Mouse (Mus musculus): Measurements from ENCODE around the gene Efr3b. TPM values are rescaled to one million over a fixed set of nuclear protein-coding genes. Genes with fewer than 3 reads are reported as not detected.
A peak's percentile ranks its signal among the peaks of the same experiment; 100 is the strongest.

Efr3b gene
- polyA plus RNA-seq, 1 experiment = 0.83 TPM

DNA sequence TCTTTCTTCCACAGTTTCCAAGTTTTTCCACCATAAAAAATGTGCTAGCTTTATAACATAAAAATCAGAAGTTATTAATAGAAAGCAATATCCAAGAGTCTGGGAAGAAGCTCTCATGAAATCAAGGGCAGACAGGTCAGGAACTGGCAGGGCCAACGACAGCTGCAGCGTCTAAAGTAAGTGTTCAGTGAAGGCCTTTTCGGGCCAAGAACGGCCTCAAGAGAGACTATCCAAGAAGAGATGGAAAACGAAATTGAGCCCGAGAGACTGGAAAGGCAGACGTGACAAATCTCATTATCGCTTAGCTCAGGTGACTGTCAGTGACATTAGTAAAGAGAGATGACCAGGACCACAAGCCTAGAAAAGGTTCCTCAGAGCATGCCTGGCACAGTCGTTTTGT lies 19.6 kb upstream of the Efr3b start:
- no peaks in the 10 kb centered on the region for H3K27me3 ChIP-seq (ENCODE audit: control insufficient read depth, insufficient read depth, low read length)
- H3K4me3 ChIP-seq (ENCODE audit: control insufficient read depth, low read depth, low read length) = no peak overlapping the region
- H3K27ac ChIP-seq (ENCODE audit: control insufficient read depth, insufficient read depth, low read depth, low read length) = no peak overlapping the region
- no peaks in the 10 kb centered on the region for H3K4me1 ChIP-seq (ENCODE audit: control insufficient read depth, insufficient read depth, low read length)
- no peaks in the 10 kb centered on the region for H3K36me3 ChIP-seq (ENCODE audit: control insufficient read depth, insufficient read depth, low read length)
- TF ChIP-seq CTCF (IDR thresholded peaks at IDR 0.05; ENCODE audit: control insufficient read depth, insufficient read depth, insufficient replicate concordance, low read depth, low read length) = no peak
- no peak for TF ChIP-seq POLR2A (IDR thresholded peaks at IDR 0.05; ENCODE audit: control insufficient read depth, low read depth, low read length)

DNA sequence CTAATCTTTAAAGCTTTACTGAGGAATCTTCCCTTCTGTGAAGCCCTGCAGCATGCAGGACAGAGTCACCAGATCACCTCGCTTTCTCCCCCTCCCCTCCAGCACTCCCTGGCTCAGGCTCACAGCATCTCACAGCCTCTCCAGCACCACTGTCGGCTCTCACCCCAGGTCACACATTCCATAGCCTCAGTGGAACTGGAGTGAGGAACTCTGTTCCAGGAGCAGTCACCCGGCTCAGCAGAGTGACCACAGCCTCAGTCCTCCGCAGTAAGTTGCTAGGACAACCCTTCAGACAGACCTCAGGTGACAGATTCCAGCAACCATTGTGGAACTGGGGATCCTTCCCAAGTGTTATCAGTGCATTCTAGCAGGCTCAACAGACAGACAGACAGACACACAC lies 16.1 kb upstream of the Efr3b start:
- H3K36me3 ChIP-seq (ENCODE audit: control insufficient read depth, insufficient read depth, low read length) = no peaks in the 10 kb centered on the region
- no peaks in the 10 kb centered on the region for H3K27me3 ChIP-seq (ENCODE audit: control insufficient read depth, insufficient read depth, low read length)
- H3K4me1 ChIP-seq (ENCODE audit: control insufficient read depth, insufficient read depth, low read length) = no peaks in the 10 kb centered on the region
- no peak overlapping the region for H3K4me3 ChIP-seq (ENCODE audit: control insufficient read depth, low read depth, low read length)
- TF ChIP-seq POLR2A (IDR thresholded peaks at IDR 0.05; ENCODE audit: control insufficient read depth, low read depth, low read length) (no peak), CTCF (IDR thresholded peaks at IDR 0.05; ENCODE audit: control insufficient read depth, insufficient read depth, insufficient replicate concordance, low read depth, low read length) (no peak)
- no peak overlapping the region for H3K27ac ChIP-seq (ENCODE audit: control insufficient read depth, insufficient read depth, low read depth, low read length)

DNA sequence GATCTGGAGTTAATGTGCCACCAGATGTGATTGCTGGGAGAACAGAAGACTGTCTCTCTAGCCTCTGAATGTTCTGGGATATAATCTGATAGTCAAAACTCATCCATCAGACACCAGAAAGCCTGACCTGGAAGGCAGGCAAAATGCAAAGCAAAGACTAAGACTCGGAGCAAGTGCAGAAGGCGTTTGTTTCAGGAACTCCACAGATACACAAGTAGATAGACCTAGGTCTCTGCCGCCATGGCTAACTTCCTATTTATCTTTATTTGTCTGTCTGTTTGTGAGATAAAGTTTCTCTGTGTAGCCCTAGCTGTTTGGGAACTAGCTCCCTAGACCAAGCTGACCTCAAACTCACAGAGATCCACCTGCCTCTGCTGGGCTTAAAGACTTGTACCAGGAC lies 14.9 kb upstream of the Efr3b start:
- H3K4me3 ChIP-seq (ENCODE audit: control insufficient read depth, low read depth, low read length) = no peak overlapping the region
- TF ChIP-seq POLR2A (IDR thresholded peaks at IDR 0.05; ENCODE audit: control insufficient read depth, low read depth, low read length) (no peak), CTCF (IDR thresholded peaks at IDR 0.05; ENCODE audit: control insufficient read depth, insufficient read depth, insufficient replicate concordance, low read depth, low read length) (no peak)
- no peaks in the 10 kb centered on the region for H3K36me3 ChIP-seq (ENCODE audit: control insufficient read depth, insufficient read depth, low read length)
- H3K27me3 ChIP-seq (ENCODE audit: control insufficient read depth, insufficient read depth, low read length) = no peaks in the 10 kb centered on the region
- no peaks in the 10 kb centered on the region for H3K4me1 ChIP-seq (ENCODE audit: control insufficient read depth, insufficient read depth, low read length)
- no peak overlapping the region for H3K27ac ChIP-seq (ENCODE audit: control insufficient read depth, insufficient read depth, low read depth, low read length)

DNA sequence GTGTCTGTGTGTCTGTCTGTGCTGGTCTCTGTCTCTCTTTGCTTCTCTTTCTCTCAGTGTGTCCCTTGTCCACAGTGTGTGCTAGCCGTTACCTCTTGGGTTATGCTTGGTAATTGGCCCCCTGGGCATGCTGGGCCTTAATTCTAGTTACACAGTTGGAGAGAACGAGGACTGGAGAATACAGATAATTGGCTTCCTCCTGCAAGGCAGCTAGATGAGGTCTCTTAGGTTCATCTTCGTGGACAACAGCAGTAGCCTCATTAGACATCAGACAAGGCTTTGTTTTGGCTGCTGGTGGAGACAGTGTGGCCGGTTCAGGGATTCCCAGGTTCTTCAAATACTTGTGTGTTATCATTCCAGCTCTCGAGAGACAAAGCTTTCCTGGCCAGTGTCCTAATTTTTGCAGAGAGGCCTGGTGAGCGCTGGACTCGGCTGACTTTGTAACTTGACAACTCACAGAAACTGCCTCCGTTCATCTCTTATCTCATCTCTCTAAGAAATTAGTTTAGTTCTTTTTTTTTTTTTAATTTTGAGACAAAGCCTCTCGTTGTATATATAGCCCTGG lies 12.2 kb upstream of the Efr3b start:
- H3K27me3 ChIP-seq (ENCODE audit: control insufficient read depth, insufficient read depth, low read length) = no peaks in the 10 kb centered on the region
- no peak overlapping the region for H3K27ac ChIP-seq (ENCODE audit: control insufficient read depth, insufficient read depth, low read depth, low read length)
- H3K4me3 ChIP-seq (ENCODE audit: control insufficient read depth, low read depth, low read length) = no peak overlapping the region
- no peaks in the 10 kb centered on the region for H3K36me3 ChIP-seq (ENCODE audit: control insufficient read depth, insufficient read depth, low read length)
- no peaks in the 10 kb centered on the region for H3K4me1 ChIP-seq (ENCODE audit: control insufficient read depth, insufficient read depth, low read length)
- no peak for TF ChIP-seq POLR2A (IDR thresholded peaks at IDR 0.05; ENCODE audit: control insufficient read depth, low read depth, low read length)

DNA sequence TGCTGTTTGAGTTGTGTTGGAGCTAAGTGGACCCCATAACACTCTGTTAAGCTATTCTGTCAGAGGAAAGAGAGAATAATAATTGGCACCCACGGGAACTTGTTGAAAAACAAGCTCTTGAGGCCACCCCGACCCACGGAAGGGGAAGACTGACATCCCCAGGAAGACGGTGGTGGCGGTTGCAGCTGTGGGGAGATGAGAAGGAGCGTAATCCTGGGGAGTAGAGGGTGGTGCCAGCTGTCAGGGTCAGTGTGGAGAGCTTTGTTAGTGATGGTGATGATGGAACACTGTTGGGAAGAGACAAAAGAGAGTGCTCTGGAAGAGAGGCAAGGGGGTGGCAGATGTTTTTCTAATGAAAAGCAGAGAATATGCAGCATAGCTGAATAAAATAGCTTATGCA lies 9.3 kb upstream of the Efr3b start:
- no peaks in the 10 kb centered on the region for H3K27me3 ChIP-seq (ENCODE audit: control insufficient read depth, insufficient read depth, low read length)
- no peaks in the 10 kb centered on the region for H3K4me1 ChIP-seq (ENCODE audit: control insufficient read depth, insufficient read depth, low read length)
- no peaks in the 10 kb centered on the region for H3K36me3 ChIP-seq (ENCODE audit: control insufficient read depth, insufficient read depth, low read length)
- H3K27ac ChIP-seq (ENCODE audit: control insufficient read depth, insufficient read depth, low read depth, low read length) = no peak overlapping the region
- TF ChIP-seq CTCF (IDR thresholded peaks at IDR 0.05; ENCODE audit: control insufficient read depth, insufficient read depth, insufficient replicate concordance, low read depth, low read length) = no peak
- TF ChIP-seq POLR2A (IDR thresholded peaks at IDR 0.05; ENCODE audit: control insufficient read depth, low read depth, low read length) = no peak
- H3K4me3 ChIP-seq (ENCODE audit: control insufficient read depth, low read depth, low read length) = no peak overlapping the region

DNA sequence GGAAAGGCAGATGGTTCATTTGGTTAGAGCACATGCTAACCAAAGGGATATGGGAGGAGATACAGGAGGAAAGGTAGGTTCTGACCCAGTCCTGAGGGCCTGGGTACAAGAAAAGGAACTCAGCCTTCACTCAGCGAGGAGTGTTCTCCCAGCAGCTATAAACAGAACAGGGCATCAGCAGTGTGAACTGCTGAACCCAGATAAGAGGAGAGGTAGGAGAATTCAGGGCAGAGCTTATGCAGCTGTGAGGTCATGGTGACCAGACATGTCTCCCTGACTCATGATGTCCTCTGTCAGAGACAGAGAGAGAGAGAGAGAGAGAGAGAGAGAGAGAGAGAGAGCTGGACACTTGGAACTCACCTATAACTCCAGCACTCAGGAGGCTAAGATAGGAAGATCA lies 7.3 kb upstream of the Efr3b start:
- no peaks in the 10 kb centered on the region for H3K36me3 ChIP-seq (ENCODE audit: control insufficient read depth, insufficient read depth, low read length)
- no peaks in the 10 kb centered on the region for H3K4me1 ChIP-seq (ENCODE audit: control insufficient read depth, insufficient read depth, low read length)
- no peaks in the 10 kb centered on the region for H3K27me3 ChIP-seq (ENCODE audit: control insufficient read depth, insufficient read depth, low read length)
- no peak overlapping the region for H3K4me3 ChIP-seq (ENCODE audit: control insufficient read depth, low read depth, low read length)
- H3K27ac ChIP-seq (ENCODE audit: control insufficient read depth, insufficient read depth, low read depth, low read length) = no peak overlapping the region
- TF ChIP-seq CTCF (IDR thresholded peaks at IDR 0.05; ENCODE audit: control insufficient read depth, insufficient read depth, insufficient replicate concordance, low read depth, low read length) = no peak
- no peak for TF ChIP-seq POLR2A (IDR thresholded peaks at IDR 0.05; ENCODE audit: control insufficient read depth, low read depth, low read length)

DNA sequence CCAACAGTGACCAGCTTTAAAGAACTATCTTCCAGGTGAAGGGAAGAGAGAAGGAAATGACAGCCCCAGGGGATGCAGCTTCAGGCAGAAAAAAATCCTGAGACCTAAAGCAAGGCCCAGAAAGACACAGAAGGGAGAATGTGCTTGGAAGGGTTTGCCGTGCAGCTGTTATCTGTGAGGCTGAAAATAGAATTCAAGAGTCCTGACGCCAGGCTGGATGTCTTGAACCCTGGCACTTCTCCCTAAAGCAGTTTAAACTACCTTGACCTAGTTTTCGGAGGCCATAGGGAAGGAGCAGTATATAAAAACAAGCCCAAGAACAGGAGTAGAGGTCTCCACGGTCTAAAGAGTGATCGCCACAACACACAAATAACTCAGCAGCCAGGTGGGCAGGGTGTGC lies 3.7 kb upstream of the Efr3b start:
- H3K4me1 ChIP-seq (ENCODE audit: control insufficient read depth, insufficient read depth, low read length) = peaks cover 6% of the 10 kb centered on the region
- H3K27ac ChIP-seq (ENCODE audit: control insufficient read depth, insufficient read depth, low read depth, low read length) = no peak overlapping the region
- H3K4me3 ChIP-seq (ENCODE audit: control insufficient read depth, low read depth, low read length) = no peak overlapping the region
- no peaks in the 10 kb centered on the region for H3K27me3 ChIP-seq (ENCODE audit: control insufficient read depth, insufficient read depth, low read length)
- TF ChIP-seq POLR2A (IDR thresholded peaks at IDR 0.05; ENCODE audit: control insufficient read depth, low read depth, low read length) = no peak
- TF ChIP-seq CTCF (IDR thresholded peaks at IDR 0.05; ENCODE audit: control insufficient read depth, insufficient read depth, insufficient replicate concordance, low read depth, low read length) = no peak
- H3K36me3 ChIP-seq (ENCODE audit: control insufficient read depth, insufficient read depth, low read length) = no peaks in the 10 kb centered on the region

DNA sequence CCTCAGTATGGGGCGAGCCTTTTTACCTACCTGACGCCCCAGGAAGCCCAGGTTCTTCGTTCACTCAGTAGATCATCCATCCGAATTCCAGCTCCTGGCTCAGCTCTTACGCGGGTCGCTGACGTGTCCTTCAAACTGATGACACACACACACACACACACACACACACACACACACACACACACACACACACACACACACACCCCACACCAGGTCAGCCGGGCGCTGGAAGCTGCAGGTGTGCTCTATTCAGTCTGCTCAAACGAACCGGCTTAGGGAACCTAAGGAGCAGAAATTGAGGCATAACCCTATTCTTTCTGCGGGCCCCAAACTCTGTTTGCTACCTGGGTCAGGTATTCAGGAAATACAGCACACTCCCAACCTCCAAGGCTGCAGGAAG lies 331 bp upstream of the Efr3b start:
- Histone ChIP-seq H3K27ac (ENCODE audit: control insufficient read depth, insufficient read depth, low read depth, low read length) (no peak overlapping the region), H3K27me3 (ENCODE audit: control insufficient read depth, insufficient read depth, low read length) (no peaks in the 10 kb centered on the region), H3K36me3 (ENCODE audit: control insufficient read depth, insufficient read depth, low read length) (no peaks in the 10 kb centered on the region)

More for the DNA sequence above, 331 bp upstream of the Efr3b start:
- Histone ChIP-seq H3K4me1 (ENCODE audit: control insufficient read depth, insufficient read depth, low read length) (peaks cover 6% of the 10 kb centered on the region), H3K4me3 (ENCODE audit: control insufficient read depth, low read depth, low read length) (peak overlapping the region; percentile 50)
- TF ChIP-seq POLR2A (IDR thresholded peaks at IDR 0.05; ENCODE audit: control insufficient read depth, low read depth, low read length) (no peak), CTCF (IDR thresholded peaks at IDR 0.05; ENCODE audit: control insufficient read depth, insufficient read depth, insufficient replicate concordance, low read depth, low read length) (no peak)
